Mouse (Mus musculus) limb, embryonic 13.5 days (tissue): ENCODE results near the gene Lypd5. TPM values are rescaled to one million over a fixed set of nuclear protein-coding genes. Genes with fewer than 3 reads are reported as not detected.

ENCODE experiments used
- ATAC-seq: fragments of 200-750 bp; cut with Nextera tagmentation; 2 replicates; pipeline ENCODE4 v1.8.0; 2017; ENCODE audit warnings: low read depth, moderate number of reproducible peaks, moderate TSS enrichment; ENCODE audit not compliant: low FRiP score
- H3K27ac ChIP-seq: fragments of 300-500 bp; sonication (generic); 2 replicates; pipeline ENCODE4 v1.5.1; 2015; ENCODE audit warnings: inconsistent platforms, mild to moderate bottlenecking, moderate library complexity
- H3K27me3 ChIP-seq: fragments of 300-500 bp; sonication (generic); 2 replicates; pipeline ENCODE4 v1.6.1; 2015; ENCODE audit warnings: mild to moderate bottlenecking, inconsistent platforms
- H3K36me3 ChIP-seq: fragments of 300-500 bp; sonication (generic); 2 replicates; pipeline ENCODE4 v1.6.1; 2015; ENCODE audit warnings: inconsistent platforms, mild to moderate bottlenecking, moderate library complexity
- H3K4me1 ChIP-seq: fragments of 300-500 bp; sonication (generic); 2 replicates; pipeline ENCODE4 v1.6.1; 2015; ENCODE audit warnings: inconsistent platforms
- H3K4me2 ChIP-seq: fragments of 300-500 bp; sonication (generic); replicated peaks from 2 replicates; pipeline ENCODE4 v1.6.1; 2015; ENCODE audit warnings: inconsistent platforms, mild to moderate bottlenecking, moderate library complexity
- H3K4me3 ChIP-seq: fragments of 300-500 bp; sonication (generic); 2 replicates; pipeline ENCODE4 v1.5.1; 2015; ENCODE audit warnings: moderate library complexity, mild to moderate bottlenecking, inconsistent platforms
- H3K9ac ChIP-seq: fragments of 300-500 bp; sonication (generic); 2 replicates; pipeline ENCODE4 v1.6.1; 2015; ENCODE audit warnings: mild to moderate bottlenecking, inconsistent platforms
- H3K9me3 ChIP-seq: fragments of 300-500 bp; sonication (generic); 2 replicates; pipeline ENCODE4 v1.6.1; 2016; ENCODE audit warnings: inconsistent platforms
- WGBS: fragments of 180-500 bp; shearing (Covaris S2); methylation state at CpG from one replicate; pipeline ENCODE4 v1.1.7; 2015; 5-methylcytosine and 5-hydroxymethylcytosine counted together
- polyA plus RNA-seq: library from polyadenylated mRNA; unstranded; fragments of >200 nt; fragmentation: Nextera tagmentation; extraction: Ambion mirVana; gene quantifications from 2 replicates; pipeline ENCODE4 v1.2.1, GENCODE M21; 2015

Lypd5 gene
- polyA plus RNA-seq, 1 experiment from 2014 or later = not detected

DNA sequence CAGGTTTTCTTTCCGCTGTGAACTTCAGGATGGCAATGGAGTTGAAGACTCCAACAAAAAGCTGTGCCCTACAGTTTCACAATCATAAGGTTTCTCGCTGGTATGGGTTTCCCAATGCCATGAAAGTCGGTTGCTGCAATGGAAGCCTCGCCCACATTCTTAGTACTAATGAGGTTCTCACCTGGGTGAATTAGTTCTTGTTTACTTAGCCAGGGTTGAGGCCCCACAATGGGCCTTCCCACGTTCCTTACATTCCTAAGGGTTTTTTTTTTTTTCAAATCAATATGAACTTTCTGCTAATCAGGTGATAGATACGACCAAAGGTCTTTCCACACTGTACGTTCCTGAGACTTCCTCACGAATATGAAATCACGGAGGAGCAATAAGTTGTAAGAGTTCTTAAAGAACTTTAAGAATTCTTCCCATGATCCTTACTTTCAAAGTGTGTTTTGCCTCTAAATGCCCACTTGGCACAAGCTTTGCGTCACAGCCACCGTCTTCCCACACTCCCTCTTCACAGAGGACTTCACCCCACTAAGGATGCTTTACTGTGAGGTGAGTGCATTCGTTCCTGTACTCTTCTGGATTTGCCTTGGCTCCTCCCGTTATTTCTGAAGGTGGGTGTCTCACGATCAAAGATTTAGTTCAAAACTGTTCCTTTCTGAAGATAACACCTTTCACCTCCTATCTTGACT, 21.6 kb upstream of the Lypd5 start:
- Histone ChIP-seq H3K4me1 (peaks cover 15% of the 10 kb centered on the region; the same call in 1 of the 2 replicates), H3K36me3 (no peaks in the 10 kb centered on the region), H3K9me3 (peaks cover 11% of the 10 kb centered on the region; the same call in 1 of the 2 replicates), H3K27me3 (0 out of 2 replicates have a peak, but pooled peaks cover under 1% of the 10 kb centered on the region), H3K9ac (no peak overlapping the region), H3K4me2 (no peak overlapping the region), H3K4me3 (no peak overlapping the region), H3K27ac (no peak overlapping the region)
- no peak for ATAC-seq
- 80% methylated on average over 14 of the region's 14 CpGs for WGBS

DNA sequence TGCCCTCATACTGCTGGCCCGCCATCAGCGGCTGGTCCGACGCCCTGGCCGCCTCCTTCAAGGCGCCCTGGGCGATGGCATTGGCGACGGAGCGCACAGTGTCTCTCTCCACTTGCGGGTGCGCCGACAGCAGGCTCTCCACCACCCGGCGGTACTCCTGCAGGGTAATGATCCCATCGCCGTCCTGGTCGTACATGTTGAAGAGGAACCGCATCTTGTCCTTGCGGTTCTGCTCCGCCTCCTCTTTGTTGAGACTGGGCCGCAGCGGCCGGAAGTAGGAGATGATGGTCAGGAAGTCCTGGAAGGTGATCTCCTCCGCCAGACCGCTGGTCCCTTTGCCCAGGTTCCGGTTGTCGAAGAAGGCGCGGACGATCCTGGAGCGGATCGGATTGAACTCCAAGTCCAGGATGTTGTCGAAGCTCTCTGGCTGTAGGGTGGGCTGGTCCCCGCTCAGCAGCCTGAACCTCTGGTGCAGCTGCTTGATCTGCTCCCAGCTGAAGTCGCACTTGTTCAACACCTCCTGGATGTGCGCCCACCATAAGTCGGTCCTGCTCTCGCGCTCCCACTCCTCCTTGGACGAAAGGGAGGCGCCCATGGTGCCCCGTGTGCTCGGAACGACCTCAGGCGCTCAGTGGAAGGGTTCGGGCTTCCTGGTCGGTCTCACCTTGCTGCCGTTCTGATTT, 15.6 kb upstream of the Lypd5 start, which contains the start of gene Tescl:
TSS of gene Tescl (minus strand) at position 633 of the 683 bp plus-strand sequence.
- 39% methylated on average over 49 of the region's 49 CpGs for WGBS
- H3K4me1 ChIP-seq = no peaks in the 10 kb centered on the region
- no peak within 1 kb of the TSS for H3K9ac ChIP-seq
- ATAC-seq = no peak
- peaks cover 30% of the 10 kb centered on the region for H3K27me3 ChIP-seq
- H3K9me3 ChIP-seq = no peaks in the 10 kb centered on the region
- H3K27ac ChIP-seq = no peak within 1 kb of the TSS
- H3K4me3 ChIP-seq = peak within 1 kb of the TSS; percentile 22
- peak within 1 kb of the TSS; percentile 46 for H3K4me2 ChIP-seq
- no peaks in the 10 kb centered on the region for H3K36me3 ChIP-seq

DNA sequence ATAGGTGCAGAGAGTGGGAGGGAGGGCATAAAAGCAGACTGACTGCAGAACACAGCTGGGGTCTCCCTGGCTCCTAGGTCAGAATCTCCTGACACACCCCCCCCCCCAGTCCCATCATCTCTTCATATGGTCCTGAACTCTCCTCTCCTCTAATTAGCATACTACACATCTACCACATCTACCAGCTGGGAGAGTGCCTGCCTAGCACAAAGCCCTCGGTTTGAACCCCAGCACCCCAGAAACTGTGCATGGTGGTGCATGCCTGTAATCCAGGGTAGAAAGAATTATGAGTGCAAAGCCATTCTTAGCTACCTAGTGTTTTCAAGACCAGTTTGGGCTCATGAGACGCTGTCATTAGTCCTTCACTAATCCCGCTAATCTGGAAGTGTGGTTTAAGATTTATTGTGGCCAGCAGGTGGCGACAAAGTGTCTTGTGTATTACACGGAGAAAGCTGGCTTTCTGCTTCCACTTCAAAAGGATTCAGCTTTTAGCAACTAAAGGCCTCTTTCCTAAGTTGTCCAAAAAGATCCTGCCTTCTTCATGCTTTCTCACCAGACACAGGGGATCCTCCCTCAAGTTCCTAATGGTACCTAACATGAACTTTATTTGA, 13.2 kb upstream of the Lypd5 start:
- Histone ChIP-seq H3K27me3 (peaks cover 30% of the 10 kb centered on the region), H3K36me3 (no peaks in the 10 kb centered on the region), H3K4me1 (no peaks in the 10 kb centered on the region), H3K27ac (no peak overlapping the region), H3K4me2 (no peak overlapping the region), H3K4me3 (no peak overlapping the region), H3K9me3 (no peaks in the 10 kb centered on the region), H3K9ac (no peak overlapping the region)
- ATAC-seq = no peak
- WGBS = 9% methylated on average over 5 of the region's 5 CpGs

DNA sequence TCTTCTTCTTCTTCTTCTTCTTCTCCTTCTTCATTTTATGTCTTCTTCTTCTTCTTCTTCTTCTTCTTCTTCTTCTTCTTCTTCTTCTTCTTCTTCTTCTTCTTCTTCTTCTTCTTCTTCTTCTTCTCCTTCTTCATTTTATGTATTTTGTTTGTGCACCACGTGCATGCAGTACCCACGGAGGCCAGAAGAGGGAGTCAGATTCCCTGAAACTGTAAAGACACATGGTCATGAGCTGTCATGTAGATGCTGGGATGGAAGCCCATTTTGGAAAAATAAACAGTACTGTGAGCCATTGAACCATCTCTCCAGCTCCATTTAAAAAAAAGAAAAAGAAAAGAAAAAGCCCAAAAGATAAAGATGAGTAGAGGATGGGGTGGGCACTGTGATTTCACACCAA, 10.8 kb upstream of the Lypd5 start:
- no peak overlapping the region for H3K27ac ChIP-seq
- no peak overlapping the region for H3K9ac ChIP-seq
- no peak for ATAC-seq
- 54% methylated on average over 2 of the region's 2 CpGs for WGBS
- H3K4me2 ChIP-seq = no peak overlapping the region
- H3K4me3 ChIP-seq = no peak overlapping the region
- no peaks in the 10 kb centered on the region for H3K9me3 ChIP-seq
- no peaks in the 10 kb centered on the region for H3K4me1 ChIP-seq
- H3K27me3 ChIP-seq = peaks cover 21% of the 10 kb centered on the region
- H3K36me3 ChIP-seq = no peaks in the 10 kb centered on the region

DNA sequence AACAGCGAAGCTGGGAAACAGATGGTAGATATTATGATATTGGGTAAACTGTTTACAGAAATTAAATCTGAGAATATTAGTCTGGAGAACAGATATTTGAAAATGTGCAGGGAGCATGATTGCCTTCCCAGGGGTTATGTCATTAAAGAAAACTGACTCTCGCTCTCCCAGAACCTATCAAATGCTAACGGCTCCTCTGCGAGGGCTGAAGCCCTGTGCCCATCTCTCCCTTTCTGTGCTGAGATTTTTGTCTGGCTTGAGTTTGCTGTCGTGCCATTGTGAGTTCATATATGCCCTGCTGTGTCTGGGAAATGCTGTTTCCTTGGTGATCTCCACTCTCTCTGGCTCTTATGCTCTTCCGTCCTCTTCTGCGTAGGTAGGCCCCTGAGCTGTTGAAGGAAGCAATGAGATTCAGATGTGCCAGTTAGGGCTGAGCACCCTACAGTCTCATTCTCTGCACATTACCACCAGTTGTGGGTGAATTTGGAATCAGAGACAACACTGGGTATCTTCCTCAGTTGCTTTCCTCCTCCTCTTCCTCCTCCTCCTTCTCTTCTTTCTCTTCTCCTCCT, 5.2 kb upstream of the Lypd5 start:
- H3K4me1 ChIP-seq = no peaks in the 10 kb centered on the region
- H3K27ac ChIP-seq = no peak overlapping the region
- no peaks in the 10 kb centered on the region for H3K36me3 ChIP-seq
- WGBS = 66% methylated on average over 7 of the region's 7 CpGs
- H3K4me3 ChIP-seq = no peak overlapping the region
- no peak for ATAC-seq
- H3K27me3 ChIP-seq = 0 out of 2 replicates have a peak, but pooled peaks cover 5% of the 10 kb centered on the region
- no peaks in the 10 kb centered on the region for H3K9me3 ChIP-seq
- H3K9ac ChIP-seq = no peak overlapping the region
- no peak overlapping the region for H3K4me2 ChIP-seq

DNA sequence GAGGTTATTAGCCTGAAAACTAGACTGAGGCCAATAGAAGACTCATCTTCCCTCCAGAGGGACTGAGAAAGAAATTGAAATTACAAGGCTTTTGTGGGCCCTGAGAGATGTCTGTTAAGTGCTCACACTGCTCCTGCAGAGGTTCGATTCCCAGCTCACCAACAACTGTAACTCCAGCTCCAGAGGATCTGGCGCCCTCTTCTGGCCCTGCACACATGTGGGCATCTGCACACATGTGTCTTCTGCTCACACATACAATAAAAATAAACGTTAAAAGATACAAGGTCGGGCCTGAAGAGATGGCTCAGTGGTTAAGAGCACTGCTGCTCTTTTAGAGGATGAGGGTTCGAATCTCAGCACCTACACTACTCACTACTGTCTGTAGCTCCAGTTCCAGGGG, 2.6 kb upstream of the Lypd5 start:
- WGBS = 66% methylated on average over 5 of the region's 5 CpGs
- H3K4me2 ChIP-seq = no peak overlapping the region
- H3K4me3 ChIP-seq = no peak overlapping the region
- no peak overlapping the region for H3K27ac ChIP-seq
- no peak overlapping the region for H3K9ac ChIP-seq
- no peaks in the 10 kb centered on the region for H3K9me3 ChIP-seq
- ATAC-seq = no peak
- peaks cover 10% of the 10 kb centered on the region; the same call in 1 of the 2 replicates for H3K27me3 ChIP-seq
- H3K36me3 ChIP-seq = no peaks in the 10 kb centered on the region
- no peaks in the 10 kb centered on the region for H3K4me1 ChIP-seq

DNA sequence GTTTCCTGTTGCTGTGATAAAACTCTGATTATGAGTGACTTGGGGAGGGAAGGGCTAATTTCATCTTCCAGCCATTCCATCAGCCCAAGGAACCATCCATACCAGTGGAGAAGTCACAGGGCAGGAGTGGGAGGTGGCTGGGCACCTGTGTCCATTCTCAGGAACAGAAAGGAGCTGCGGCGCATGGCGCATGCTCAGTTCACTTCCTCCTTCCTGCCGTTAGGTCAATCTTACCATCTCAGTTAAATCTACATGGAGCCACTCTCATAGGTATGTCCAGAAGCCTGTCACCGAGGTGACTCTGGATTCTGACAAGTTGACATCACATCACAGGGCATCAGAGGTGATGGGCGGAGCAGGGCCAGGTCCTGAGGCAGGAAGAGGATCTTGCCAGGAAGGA, 6.7 kb downstream of the Lypd5 start:
- no peak overlapping the region for H3K9ac ChIP-seq
- H3K27ac ChIP-seq = no peak overlapping the region
- H3K27me3 ChIP-seq = peaks cover 23% of the 10 kb centered on the region
- H3K9me3 ChIP-seq = peaks cover 5% of the 10 kb centered on the region; the same call in 1 of the 2 replicates
- ATAC-seq = no peak
- WGBS = 77% methylated on average over 6 of the region's 6 CpGs
- no peaks in the 10 kb centered on the region for H3K36me3 ChIP-seq
- H3K4me1 ChIP-seq = no peaks in the 10 kb centered on the region
- H3K4me2 ChIP-seq = no peak overlapping the region
- H3K4me3 ChIP-seq = no peak overlapping the region

DNA sequence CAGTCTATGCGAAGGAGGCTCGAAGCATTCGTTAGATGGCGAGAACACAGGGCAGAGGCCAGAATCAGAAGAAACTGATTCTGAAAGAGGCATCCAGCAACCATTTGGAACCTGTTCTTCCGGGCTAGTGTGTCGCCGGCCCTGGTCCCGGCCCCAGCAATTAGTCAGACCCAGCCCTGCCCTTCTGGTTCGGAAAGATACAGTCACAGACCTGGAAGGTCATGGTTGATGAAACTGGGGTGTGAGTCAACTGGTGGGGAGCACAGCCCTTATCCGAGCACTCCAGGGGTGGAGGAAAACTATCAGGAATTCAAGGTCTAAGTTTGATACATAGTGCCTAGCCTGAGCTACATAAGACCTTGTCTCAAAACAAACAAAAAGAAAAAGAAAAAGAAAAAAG, 7.1 kb downstream of the Lypd5 start:
- H3K27me3 ChIP-seq = peaks cover 22% of the 10 kb centered on the region
- H3K27ac ChIP-seq = no peak overlapping the region
- no peak overlapping the region for H3K4me3 ChIP-seq
- no peak overlapping the region for H3K4me2 ChIP-seq
- no peak overlapping the region for H3K9ac ChIP-seq
- no peaks in the 10 kb centered on the region for H3K36me3 ChIP-seq
- 73% methylated on average over 10 of the region's 10 CpGs for WGBS
- H3K4me1 ChIP-seq = no peaks in the 10 kb centered on the region
- H3K9me3 ChIP-seq = peaks cover 5% of the 10 kb centered on the region; the same call in 1 of the 2 replicates
- no peak for ATAC-seq

DNA sequence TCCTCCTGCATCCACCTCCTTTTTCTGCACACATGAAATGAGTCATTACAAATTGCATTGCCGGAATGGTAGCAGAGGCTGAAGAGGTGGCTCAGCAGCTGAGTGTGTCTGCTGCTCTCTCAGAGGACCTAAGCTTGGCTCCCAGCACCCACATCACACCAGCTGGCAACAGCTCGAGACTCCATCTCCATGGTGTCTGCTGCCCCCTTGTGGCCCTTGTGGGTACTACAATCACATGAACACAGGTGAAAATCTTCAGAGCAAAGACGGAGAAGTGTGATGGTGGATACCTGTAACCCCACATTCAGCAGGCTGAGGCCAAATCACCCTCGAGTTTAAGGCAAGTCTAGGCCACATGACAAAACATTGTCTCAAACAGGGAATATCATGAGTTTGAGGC, 8.9 kb downstream of the Lypd5 start:
- no peak for ATAC-seq
- WGBS = 46% methylated on average over 4 of the region's 4 CpGs
- Histone ChIP-seq H3K4me2 (no peak overlapping the region), H3K4me3 (no peak overlapping the region), H3K36me3 (no peaks in the 10 kb centered on the region), H3K9me3 (peaks cover 5% of the 10 kb centered on the region; the same call in 1 of the 2 replicates), H3K9ac (no peak overlapping the region), H3K4me1 (no peaks in the 10 kb centered on the region), H3K27me3 (peaks cover 10% of the 10 kb centered on the region), H3K27ac (no peak overlapping the region)

DNA sequence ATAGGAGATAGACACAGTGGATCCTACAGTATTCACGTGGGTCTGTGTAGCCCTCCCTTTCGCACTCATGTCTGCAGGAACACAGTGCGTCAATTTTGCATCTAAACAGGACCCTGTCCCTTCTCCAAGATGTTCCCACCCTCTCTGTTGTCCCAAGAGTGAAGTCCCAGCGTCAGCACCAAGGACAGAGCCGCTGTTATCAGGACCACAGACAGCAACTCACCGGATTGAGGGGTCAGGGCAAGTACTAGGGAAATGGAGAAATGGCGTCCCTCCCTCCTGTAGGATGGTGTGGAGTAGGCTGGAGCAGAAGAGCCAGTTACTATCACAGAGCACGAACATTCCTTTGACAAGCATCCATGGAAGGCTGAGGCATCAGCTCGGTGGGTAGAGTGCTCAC, 10.3 kb downstream of the Lypd5 start:
- no peaks in the 10 kb centered on the region for H3K36me3 ChIP-seq
- no peak for ATAC-seq
- H3K27me3 ChIP-seq = 0 out of 2 replicates have a peak, but pooled peaks cover 3% of the 10 kb centered on the region

DNA sequence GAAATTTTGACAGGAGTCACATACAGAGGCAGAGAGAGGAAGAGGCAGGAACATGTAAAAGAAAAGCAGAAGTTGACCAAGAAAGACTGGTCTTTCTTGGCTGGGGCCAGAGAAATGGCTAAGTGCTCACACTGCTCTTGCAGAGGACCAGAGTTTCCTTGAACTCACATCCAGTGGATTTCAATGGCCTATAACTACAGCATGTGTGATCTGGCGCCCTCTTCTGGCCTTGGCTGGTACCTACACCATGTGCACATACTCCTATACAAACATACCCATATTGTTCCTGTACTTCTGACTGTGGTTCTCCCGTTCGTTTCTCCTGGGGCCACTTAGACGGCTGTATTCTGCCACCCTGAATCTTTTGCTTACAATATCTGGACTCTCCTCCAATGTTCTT, 12.0 kb downstream of the Lypd5 start:
- H3K27me3 ChIP-seq = 0 out of 2 replicates have a peak, but pooled peaks cover 3% of the 10 kb centered on the region
- ATAC-seq = no peak
- 71% methylated on average over 4 of the region's 4 CpGs for WGBS
- H3K36me3 ChIP-seq = no peaks in the 10 kb centered on the region
- no peak overlapping the region for H3K27ac ChIP-seq
- no peak overlapping the region for H3K4me3 ChIP-seq
- H3K4me1 ChIP-seq = no peaks in the 10 kb centered on the region
- no peak overlapping the region for H3K4me2 ChIP-seq
- peaks cover 5% of the 10 kb centered on the region; the same call in 1 of the 2 replicates for H3K9me3 ChIP-seq
- H3K9ac ChIP-seq = no peak overlapping the region

More for the DNA sequence above, 10.3 kb downstream of the Lypd5 start:
- no peak overlapping the region for H3K9ac ChIP-seq
- WGBS = 26% methylated on average over 9 of the region's 9 CpGs
- H3K27ac ChIP-seq = no peak overlapping the region
- no peak overlapping the region for H3K4me2 ChIP-seq
- H3K4me3 ChIP-seq = no peak overlapping the region
- H3K9me3 ChIP-seq = peaks cover 5% of the 10 kb centered on the region; the same call in 1 of the 2 replicates
- H3K4me1 ChIP-seq = no peaks in the 10 kb centered on the region

DNA sequence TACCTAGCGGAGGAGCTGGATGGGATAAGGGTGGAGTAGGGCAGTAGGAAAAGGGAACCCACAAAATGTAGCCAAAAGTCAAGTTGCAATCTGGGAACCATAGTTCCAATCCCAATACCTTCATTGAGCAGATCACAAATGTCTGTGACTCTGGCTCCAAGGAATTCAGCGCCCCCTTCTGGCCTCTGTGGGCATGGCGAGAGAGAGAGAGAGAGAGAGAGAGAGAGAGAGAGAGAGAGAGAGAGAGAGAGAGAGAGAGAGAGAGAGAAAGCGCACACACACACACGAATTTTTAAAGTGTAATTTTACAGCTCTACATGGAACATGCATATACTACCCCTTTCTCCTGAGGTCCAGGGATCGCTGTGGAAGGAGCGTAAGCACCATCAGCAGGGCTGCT, 14.2 kb downstream of the Lypd5 start:
- Histone ChIP-seq H3K4me3 (no peak overlapping the region), H3K9ac (no peak overlapping the region), H3K9me3 (no peaks in the 10 kb centered on the region), H3K4me1 (no peaks in the 10 kb centered on the region), H3K27ac (no peak overlapping the region), H3K36me3 (no peaks in the 10 kb centered on the region), H3K4me2 (no peak overlapping the region), H3K27me3 (0 out of 2 replicates have a peak, but pooled peaks cover 3% of the 10 kb centered on the region)
- ATAC-seq = no peak
- WGBS = 21% methylated on average over 7 of the region's 7 CpGs
